Mouse (Mus musculus) midbrain, embryonic 12.5 days (tissue): ENCODE data around the gene Tas1r2. TPM values are rescaled to one million over a fixed set of nuclear protein-coding genes. Genes with fewer than 3 reads are reported as not detected.

ENCODE experiments used
- ATAC-seq: fragments of 200-750 bp; cut with Nextera tagmentation; 2 replicates; pipeline ENCODE4 v1.8.0; 2017; ENCODE audit warnings: low read depth, moderate TSS enrichment, moderate library complexity; ENCODE audit not compliant: low FRiP score
- H3K27ac ChIP-seq: fragments of 300-500 bp; sonication (generic); replicated peaks from 2 replicates; pipeline ENCODE4 v1.5.1; 2016; ENCODE audit warnings: mild to moderate bottlenecking
- H3K27me3 ChIP-seq: fragments of 300-500 bp; sonication (generic); 2 replicates; pipeline ENCODE4 v1.6.1; 2016; ENCODE audit warnings: mild to moderate bottlenecking
- H3K36me3 ChIP-seq: fragments of 300-500 bp; sonication (generic); 2 replicates; pipeline ENCODE4 v1.6.1; 2016
- H3K4me1 ChIP-seq: fragments of 300-500 bp; sonication (generic); 2 replicates; pipeline ENCODE4 v1.6.1; 2016
- H3K4me2 ChIP-seq: fragments of 300-500 bp; sonication (generic); replicated peaks from 2 replicates; pipeline ENCODE4 v1.6.1; 2016; ENCODE audit warnings: mild to moderate bottlenecking, moderate library complexity
- H3K4me3 ChIP-seq: fragments of 300-500 bp; sonication (generic); 2 replicates; pipeline ENCODE4 v1.5.1; 2016; ENCODE audit warnings: mild to moderate bottlenecking
- H3K9ac ChIP-seq: fragments of 300-500 bp; sonication (generic); replicated peaks from 2 replicates; pipeline ENCODE4 v1.6.1; 2016; ENCODE audit warnings: mild to moderate bottlenecking, moderate library complexity
- H3K9me3 ChIP-seq: fragments of 300-500 bp; sonication (generic); 2 replicates; pipeline ENCODE4 v1.6.1; 2016; ENCODE audit warnings: mild to moderate bottlenecking
- WGBS: fragments of 180-500 bp; shearing (Covaris S2); methylation state at CpG from one replicate; pipeline ENCODE4 v1.1.7; 2016; 5-methylcytosine and 5-hydroxymethylcytosine counted together
- polyA plus RNA-seq: library from polyadenylated mRNA; unstranded; fragments of >200 nt; fragmentation: Nextera tagmentation; extraction: Ambion mirVana; gene quantifications from 2 replicates; pipeline ENCODE4 v1.2.1, GENCODE M21; 2016

Gene Tas1r2
- polyA plus RNA-seq, 1 experiment from 2014 or later: not detected

GRCm38 (mm10) chr4:139623434-139624115 is 29.8 kb upstream of the Tas1r2 start:
- 0 out of 2 replicates have a peak, but pooled peaks cover 3% of the 10 kb centered on the region for H3K36me3 ChIP-seq
- H3K9me3 ChIP-seq: no peaks in the 10 kb centered on the region
- peaks cover 13% of the 10 kb centered on the region for H3K27me3 ChIP-seq
- peak overlapping the region; percentile 68 for H3K4me3 ChIP-seq
- H3K4me2 ChIP-seq: peak overlapping the region; percentile 86
- ATAC-seq: no peak
- H3K4me1 ChIP-seq: peaks cover 16% of the 10 kb centered on the region
- WGBS: 31% methylated on average over 21 of the region's 21 CpGs
- H3K27ac ChIP-seq: no peak overlapping the region
- peak overlapping the region; percentile 85 for H3K9ac ChIP-seq

GRCm38 (mm10) chr4:139624116-139624489 is 29.2 kb upstream of the Tas1r2 start:
- peaks cover 16% of the 10 kb centered on the region for H3K4me1 ChIP-seq
- WGBS: 61% methylated on average over 5 of the region's 5 CpGs

GRCm38 (mm10) chr4:139624706-139625105 is 28.6 kb upstream of the Tas1r2 start:
- Histone ChIP-seq H3K4me2 (0 out of 2 replicates have a peak overlapping the region, but pooled peaks have one; percentile 86), H3K4me1 (peaks cover 16% of the 10 kb centered on the region), H3K27ac (no peak overlapping the region), H3K9me3 (no peaks in the 10 kb centered on the region), H3K27me3 (peaks cover 13% of the 10 kb centered on the region), H3K4me3 (no peak overlapping the region), H3K9ac (no peak overlapping the region), H3K36me3 (0 out of 2 replicates have a peak, but pooled peaks cover 3% of the 10 kb centered on the region)
- no peak for ATAC-seq
- 87% methylated on average over 10 of the region's 10 CpGs for WGBS

More at GRCm38 (mm10) chr4:139624116-139624489, 29.2 kb upstream of the Tas1r2 start:
- peak overlapping the region; percentile 68 for H3K4me3 ChIP-seq
- 0 out of 2 replicates have a peak, but pooled peaks cover 3% of the 10 kb centered on the region for H3K36me3 ChIP-seq
- H3K9me3 ChIP-seq: no peaks in the 10 kb centered on the region
- ATAC-seq: no peak
- H3K9ac ChIP-seq: 0 out of 2 replicates have a peak overlapping the region, but pooled peaks have one; percentile 15
- H3K27me3 ChIP-seq: peaks cover 13% of the 10 kb centered on the region
- peak overlapping the region; percentile 86 for H3K4me2 ChIP-seq
- H3K27ac ChIP-seq: no peak overlapping the region

DNA sequence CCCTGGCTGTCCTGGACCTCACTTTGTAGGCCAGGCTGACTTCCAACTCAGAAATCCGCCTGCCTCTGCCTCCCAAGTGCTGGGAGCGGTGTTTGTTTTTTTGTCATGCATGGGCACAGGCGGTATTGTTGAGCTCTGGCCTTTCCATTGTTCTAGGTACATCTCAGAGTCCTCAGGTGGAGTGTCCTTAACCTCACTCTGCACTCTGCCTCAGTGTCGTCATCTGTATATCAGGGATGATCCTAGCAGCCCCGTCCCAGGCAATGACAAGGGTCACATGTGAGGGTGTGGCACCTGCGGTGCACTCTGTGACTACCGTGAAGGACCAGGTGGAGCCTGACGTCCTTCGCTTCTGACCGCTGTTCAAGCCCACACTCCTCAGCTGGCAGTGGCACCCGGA is 26.0 kb upstream of the Tas1r2 start:
- 0 out of 2 replicates have a peak, but pooled peaks cover 3% of the 10 kb centered on the region for H3K36me3 ChIP-seq
- H3K9me3 ChIP-seq: no peaks in the 10 kb centered on the region
- H3K27me3 ChIP-seq: peaks cover 13% of the 10 kb centered on the region
- H3K9ac ChIP-seq: no peak overlapping the region
- ATAC-seq: no peak
- no peak overlapping the region for H3K4me3 ChIP-seq
- peaks cover 12% of the 10 kb centered on the region for H3K4me1 ChIP-seq
- WGBS: 95% methylated on average over 11 of the region's 11 CpGs
- H3K27ac ChIP-seq: no peak overlapping the region
- H3K4me2 ChIP-seq: no peak overlapping the region

GRCm38 (mm10) chr4:139630171-139630570 is 23.2 kb upstream of the Tas1r2 start:
- WGBS: 74% methylated on average over 10 of the region's 10 CpGs
- Histone ChIP-seq H3K9ac (no peak overlapping the region), H3K36me3 (0 out of 2 replicates have a peak, but pooled peaks cover 3% of the 10 kb centered on the region), H3K4me3 (no peak overlapping the region), H3K9me3 (no peaks in the 10 kb centered on the region), H3K27ac (no peak overlapping the region), H3K27me3 (no peaks in the 10 kb centered on the region), H3K4me1 (no peaks in the 10 kb centered on the region), H3K4me2 (no peak overlapping the region)
- ATAC-seq: no peak

GRCm38 (mm10) chr4:139631141-139631540 is 22.2 kb upstream of the Tas1r2 start:
- H3K9ac ChIP-seq: no peak overlapping the region
- no peak for ATAC-seq
- no peaks in the 10 kb centered on the region for H3K4me1 ChIP-seq
- H3K27me3 ChIP-seq: no peaks in the 10 kb centered on the region
- no peak overlapping the region for H3K4me3 ChIP-seq
- 0 out of 2 replicates have a peak, but pooled peaks cover 3% of the 10 kb centered on the region for H3K36me3 ChIP-seq
- no peak overlapping the region for H3K27ac ChIP-seq
- 79% methylated on average over 5 of the region's 5 CpGs for whole genome bisulfite sequencing
- H3K4me2 ChIP-seq: no peak overlapping the region
- no peaks in the 10 kb centered on the region for H3K9me3 ChIP-seq

GRCm38 (mm10) chr4:139631569-139632253 is 21.6 kb upstream of the Tas1r2 start:
- Histone ChIP-seq H3K36me3 (0 out of 2 replicates have a peak, but pooled peaks cover 3% of the 10 kb centered on the region), H3K27me3 (no peaks in the 10 kb centered on the region), H3K9me3 (no peaks in the 10 kb centered on the region), H3K9ac (no peak overlapping the region), H3K4me2 (no peak overlapping the region), H3K4me1 (no peaks in the 10 kb centered on the region), H3K27ac (no peak overlapping the region), H3K4me3 (no peak overlapping the region)
- 90% methylated on average over 7 of the region's 7 CpGs for WGBS
- no peak for ATAC-seq

GRCm38 (mm10) chr4:139632254-139632580 is 21.1 kb upstream of the Tas1r2 start:
- 88% methylated on average over 10 of the region's 10 CpGs for WGBS
- H3K27ac ChIP-seq: no peak overlapping the region
- no peak overlapping the region for H3K4me3 ChIP-seq
- no peaks in the 10 kb centered on the region for H3K4me1 ChIP-seq
- H3K9ac ChIP-seq: no peak overlapping the region
- no peaks in the 10 kb centered on the region for H3K27me3 ChIP-seq
- H3K36me3 ChIP-seq: 0 out of 2 replicates have a peak, but pooled peaks cover 3% of the 10 kb centered on the region
- H3K9me3 ChIP-seq: no peaks in the 10 kb centered on the region
- no peak overlapping the region for H3K4me2 ChIP-seq
- no peak for ATAC-seq

GRCm38 (mm10) chr4:139636373-139636772 is 17.0 kb upstream of the Tas1r2 start:
- Histone ChIP-seq H3K27ac (no peak overlapping the region), H3K9ac (no peak overlapping the region), H3K4me3 (no peak overlapping the region), H3K27me3 (peaks cover 13% of the 10 kb centered on the region), H3K4me2 (no peak overlapping the region), H3K36me3 (no peaks in the 10 kb centered on the region), H3K9me3 (no peaks in the 10 kb centered on the region), H3K4me1 (peaks cover 17% of the 10 kb centered on the region)
- WGBS: 28% methylated on average over 7 of the region's 7 CpGs
- ATAC-seq: no peak

DNA sequence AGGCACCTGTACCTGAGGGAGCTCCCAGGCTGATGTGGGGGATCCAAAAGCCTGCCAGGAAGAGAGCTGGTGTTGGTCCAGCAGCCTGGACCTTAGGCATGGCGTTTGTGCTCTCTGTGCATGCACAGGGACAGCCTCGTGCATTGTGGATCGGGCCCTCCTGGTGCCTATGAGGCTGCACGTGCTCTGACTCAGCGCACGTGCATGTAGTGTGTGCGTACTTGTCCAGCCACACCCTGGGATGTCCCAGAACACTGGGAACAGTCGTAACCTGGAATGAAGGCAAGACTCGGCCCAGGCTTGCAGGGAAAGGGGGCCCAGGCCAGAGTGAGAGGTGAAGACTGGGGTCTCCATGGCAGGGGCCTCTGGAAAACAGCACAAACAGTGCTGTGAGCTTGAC is 15.5 kb upstream of the Tas1r2 start:
- Histone ChIP-seq H3K4me3 (no peak overlapping the region), H3K27ac (no peak overlapping the region), H3K4me1 (peaks cover 30% of the 10 kb centered on the region), H3K9me3 (no peaks in the 10 kb centered on the region), H3K36me3 (no peaks in the 10 kb centered on the region), H3K9ac (no peak overlapping the region), H3K27me3 (peaks cover 27% of the 10 kb centered on the region), H3K4me2 (no peak overlapping the region)
- ATAC-seq: no peak
- 90% methylated on average over 9 of the region's 9 CpGs for WGBS

DNA sequence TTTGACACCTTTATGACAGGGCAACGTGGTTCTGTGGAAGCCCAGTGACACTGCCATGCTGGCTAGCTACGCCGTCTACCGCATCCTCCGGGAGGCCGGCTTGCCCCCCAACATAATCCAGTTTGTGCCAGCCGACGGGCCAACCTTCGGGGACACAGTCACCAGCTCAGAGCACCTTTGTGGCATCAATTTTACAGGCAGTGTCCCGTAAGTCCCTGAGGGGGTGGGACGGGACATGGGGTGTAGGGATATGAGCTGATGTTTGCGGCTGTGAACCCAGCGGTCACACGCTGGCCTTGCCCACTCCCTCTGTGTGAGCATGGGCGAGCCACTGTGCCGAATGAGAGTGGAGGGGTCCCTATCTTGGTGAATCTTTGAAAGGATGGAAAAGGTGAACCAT is 15.0 kb upstream of the Tas1r2 start:
- no peaks in the 10 kb centered on the region for H3K36me3 ChIP-seq
- 94% methylated on average over 16 of the region's 16 CpGs for WGBS
- no peak overlapping the region for H3K4me3 ChIP-seq
- H3K4me1 ChIP-seq: peaks cover 30% of the 10 kb centered on the region
- H3K4me2 ChIP-seq: no peak overlapping the region
- H3K27ac ChIP-seq: no peak overlapping the region
- H3K9ac ChIP-seq: no peak overlapping the region
- no peaks in the 10 kb centered on the region for H3K9me3 ChIP-seq
- peaks cover 32% of the 10 kb centered on the region for H3K27me3 ChIP-seq
- no peak for ATAC-seq

DNA sequence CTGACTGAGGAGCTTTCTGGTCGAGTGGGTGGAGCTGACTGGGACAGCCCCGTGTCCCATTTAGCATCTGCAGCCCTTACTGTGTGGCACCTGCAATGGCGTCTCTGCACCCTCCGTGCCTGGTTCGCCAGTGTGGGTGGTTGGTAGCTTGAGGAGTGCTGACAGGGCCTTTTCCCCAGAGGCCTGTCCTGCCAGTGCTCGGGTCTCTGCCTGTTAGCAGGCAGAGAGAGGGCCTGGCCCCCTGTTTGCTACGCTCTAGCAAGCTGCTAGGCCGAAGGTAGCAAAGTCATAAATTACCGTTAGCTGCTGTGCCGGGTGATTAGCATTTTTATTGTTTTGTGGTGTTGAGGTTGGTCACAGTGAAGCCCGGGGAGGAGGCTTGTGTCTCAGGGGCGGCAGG is 13.5 kb upstream of the Tas1r2 start:
- Histone ChIP-seq H3K9me3 (no peaks in the 10 kb centered on the region), H3K4me3 (no peak overlapping the region), H3K4me1 (peaks cover 30% of the 10 kb centered on the region), H3K4me2 (no peak overlapping the region), H3K27me3 (peaks cover 38% of the 10 kb centered on the region), H3K36me3 (no peaks in the 10 kb centered on the region), H3K9ac (0 out of 2 replicates have a peak overlapping the region, but pooled peaks have one; percentile 11), H3K27ac (peak overlapping the region; percentile 8; the same call in 1 of the 2 replicates)
- no peak for ATAC-seq
- 31% methylated on average over 12 of the region's 12 CpGs for WGBS
